Comparison of ENCODE assay signal across 30 mouse cellular contexts in genomic region chr14:61862931-61863330, GRCm38 (mm10).
DNase-seq lines count a peak whose midpoint lies in the region; ATAC-seq and TF ChIP-seq lines count a peak whose summit lies in the region.
"Had no signal": no experiment of that assay in that cellular context is flagged by ENCODE, and none has a peak within 500 bp of the region (broad histone marks: within the 10 kb centered on the region; RNA-seq: fewer than 3 reads in every experiment).

No protein-coding gene starts in this region.

- H3K4me2 ChIP-seq in heart, embryonic 12.5 days = no peak overlapping the region
- H3K4me2 ChIP-seq: embryonic facial prominence, embryonic 12.5 days; forebrain, embryonic 12.5 days had no signal

- no peak overlapping the region for H3K4me3 ChIP-seq in heart, embryonic 12.5 days
- H3K4me3 ChIP-seq in bone marrow, adult 2 months (replicated peaks; ENCODE audit: control insufficient read depth, low read depth, low read length) = no peak overlapping the region
- H3K4me3 ChIP-seq: embryonic facial prominence, embryonic 10.5 days; embryonic facial prominence, embryonic 12.5 days; erythroblast, embryonic 14.5 days; forebrain, embryonic 10.5 days; forebrain, embryonic 12.5 days had no signal

- no peaks in the 10 kb centered on the region for H3K36me3 ChIP-seq in heart, embryonic 12.5 days
- H3K36me3 ChIP-seq: embryonic facial prominence, embryonic 10.5 days; embryonic facial prominence, embryonic 12.5 days; forebrain, embryonic 10.5 days; forebrain, embryonic 12.5 days; G1E had no signal

- no peaks in the 10 kb centered on the region for H3K9me3 ChIP-seq in heart, embryonic 12.5 days (replicated peaks)
- H3K9me3 ChIP-seq: embryonic facial prominence, embryonic 10.5 days; embryonic facial prominence, embryonic 12.5 days; forebrain, embryonic 10.5 days; forebrain, embryonic 12.5 days; G1E had no signal

- no peak overlapping the region for H3K9ac ChIP-seq in heart, embryonic 12.5 days
- H3K9ac ChIP-seq: embryonic facial prominence, embryonic 12.5 days; forebrain, embryonic 12.5 days had no signal

- H3K27ac ChIP-seq in heart, embryonic 12.5 days (ENCODE audit: poor library complexity, severe bottlenecking) = no peak overlapping the region
- peak overlapping the region; percentile 6; the same call in 1 of the 2 replicates for H3K27ac ChIP-seq in bone marrow, adult 2 months (ENCODE audit: control insufficient read depth, insufficient read depth, low read depth, low read length, poor library complexity)
- H3K27ac ChIP-seq: embryonic facial prominence, embryonic 10.5 days; embryonic facial prominence, embryonic 12.5 days; forebrain, embryonic 10.5 days; forebrain, embryonic 12.5 days had no signal

- DNase-seq in heart, adult 11 months = peak; percentile 88
- DNase-seq in ES-CJ7 (ENCODE audit: low read depth, low spot score) (peak; percentile 62), R1 (ENCODE audit: low read depth, low spot score) (peak; percentile 60)
- DNase-seq in embryo, embryonic 9.5 days (ENCODE audit: extremely low spot score) = no peak
- DNase-seq in layer of hippocampus, postnatal 14 days (ENCODE audit: low spot score in 2 of 2) = no peak
- DNase-seq: adrenal gland, adult 8-10 months; adrenal gland, postnatal 36 days; B cell, adult 2 months; cerebellum, adult 11 months; cerebellum, adult 18-20 months; cerebellum, adult 8-10 months; cerebellum, adult 9-11 months; cerebellum, postnatal 14 days; cerebellum, postnatal 36 days; embryo, embryonic 11 days had no signal

- 82% methylated on average over 6 of the region's 6 CpGs for WGBS in heart, embryonic 12.5 days
- WGBS in bone marrow, adult 2 months = 76% methylated on average over 6 of the region's 6 CpGs

- no peaks in the 10 kb centered on the region for H3K4me1 ChIP-seq in heart, embryonic 12.5 days (replicated peaks)
- peaks cover 6% of the 10 kb centered on the region; the same call in 1 of the 2 replicates for H3K4me1 ChIP-seq in bone marrow, adult 2 months (ENCODE audit: control insufficient read depth, insufficient read depth, low read length)
- H3K4me1 ChIP-seq: embryonic facial prominence, embryonic 10.5 days; forebrain, embryonic 10.5 days; forebrain, embryonic 12.5 days had no signal

- no peak for TF ChIP-seq POLR2A in bone marrow, adult 2 months (IDR thresholded peaks at IDR 0.05; ENCODE audit: borderline replicate concordance, control insufficient read depth, low read depth, low read length)

- ATAC-seq in heart, embryonic 12.5 days (ENCODE audit: insufficient number of reproducible peaks, low FRiP score) = no peak
- ATAC-seq in megakaryocyte-erythroid progenitor cell, adult 5-6 weeks (replicated peaks; ENCODE audit: low FRiP score, low TSS enrichment, poor library complexity, severe bottlenecking) = no peak
- ATAC-seq: activated CD4-positive, CD25-positive, alpha-beta regulatory T cell, adult 4 months; CD4-positive, CD25-positive, alpha-beta regulatory T cell, adult 4 months; forebrain, embryonic 14.5 days; forebrain, embryonic 16.5 days had no signal

- no peaks in the 10 kb centered on the region for H3K27me3 ChIP-seq in heart, embryonic 12.5 days (replicated peaks)
- H3K27me3 ChIP-seq: CH12.LX; embryonic facial prominence, embryonic 12.5 days; forebrain, embryonic 12.5 days; Patski had no signal

- TF ChIP-seq CTCF in bone marrow, adult 2 months (IDR thresholded peaks at IDR 0.05; ENCODE audit: control insufficient read depth, insufficient read depth, low read length) = no peak

Comparison
In these comparisons a context has a peak if more than half of its experiments do, and no peak if none do; other contexts are left out.
1. DNase-seq: peak in heart, adult 11 months (single experiment), ES-CJ7 (single experiment) and R1 (single experiment); none in embryo, embryonic 9.5 days (single experiment) and layer of hippocampus, postnatal 14 days (0 of 2).